Mouse (Mus musculus) left cerebral cortex, postnatal 4 days (tissue): ENCODE measurements around the gene Hdx. TPM values are rescaled to one million over a fixed set of nuclear protein-coding genes. Genes with fewer than 3 reads are reported as not detected.
A peak's percentile ranks its signal among the peaks of the same experiment; 100 is the strongest.

ENCODE experiments used
- DNase-seq: peaks from one replicate; pipeline ENCODE4 v3.0.0-alpha.2; 2022
- intact Hi-C: fragments of 180-260 bp; cut with DNase I; formaldehyde crosslinking; loops from one replicate; pipeline ENCODE4 v1.15.1; 2025
- total RNA-seq, 2 experiments: library from RNA; stranded (reverse); gene quantifications; 2 replicates each; pipeline ENCODE4 v1.2.3; 2021

Gene Hdx
- 1 to 10 TPM; 4.8 to 4.9 TPM for total RNA-seq

- DNase-seq = peak; percentile 82
- intact Hi-C loops = no loop called here
These were observed at the start of gene Hdx for GRCm38 (mm10) chrX:111696356-111697282. Gene Hdx (minus strand): TSS chrX:111697079.

- intact Hi-C loops = no loop called here
- DNase-seq = no peak
These were observed 11.2 kb downstream of the Hdx start for GRCm38 (mm10) chrX:111685665-111686064.

GRCm38 (mm10) chrX:111671685-111672084 lies 25.2 kb downstream of the Hdx start:
- no peak for DNase-seq
- intact Hi-C loops = no loop called here

- DNase-seq = peak; percentile 1
- intact Hi-C loops = no loop called here
These were observed 36.5 kb downstream of the Hdx start for GRCm38 (mm10) chrX:111660381-111660780.

- no peak for DNase-seq
- intact Hi-C loops = loop anchor here (5.0 kb wide), 1 partner anchor 1734 kb away; no protein-coding TSS in a partner anchor
These were observed 38.2 kb downstream of the Hdx start for GRCm38 (mm10) chrX:111658671-111659070.

- intact Hi-C loops = no loop called here
- DNase-seq = no peak
These were observed 51.9 kb downstream of the Hdx start for GRCm38 (mm10) chrX:111644945-111645344.

- intact Hi-C loops = no loop called here
- no peak for DNase-seq
These were observed 56.3 kb downstream of the Hdx start for GRCm38 (mm10) chrX:111640616-111641015.

- DNase-seq = no peak
- intact Hi-C loops = no loop called here
These were observed 99.2 kb downstream of the Hdx start for GRCm38 (mm10) chrX:111597631-111598161.

GRCm38 (mm10) chrX:111587616-111588015 lies 109.3 kb downstream of the Hdx start:
- DNase-seq = no peak
- intact Hi-C loops = no loop called here

GRCm38 (mm10) chrX:111577044-111577443 lies 119.8 kb downstream of the Hdx start:
- no peak for DNase-seq

GRCm38 (mm10) chrX:111537859-111538258 lies 159.0 kb downstream of the Hdx start, which contains the start of gene Rps6ka6:
Gene Rps6ka6 (minus strand): TSS chrX:111537959.
- DNase-seq = no peak
- intact Hi-C loops = no loop called here

More at GRCm38 (mm10) chrX:111577044-111577443, 119.8 kb downstream of the Hdx start:
- intact Hi-C loops = no loop called here

Other genes starting within 250 kb of the Hdx start
- 10 to 100 TPM; 17.0 to 19.5 TPM for gene Rps6ka6, start 159.1 kb downstream of the Hdx start, total RNA-seq
- gene Gm45194, start 194.3 kb upstream of the Hdx start, total RNA-seq = under 1 TPM in 1 of 2 experiments, not detected in 1; 0.54 TPM